Mouse (Mus musculus): ENCODE results near the gene Vipas39. TPM values are rescaled to one million over a fixed set of nuclear protein-coding genes. Genes with fewer than 3 reads are reported as not detected.

Vipas39 gene
- polyA plus RNA-seq, 1 experiment from 2014 or later: 87.1 TPM

- Histone ChIP-seq H3K4me3 (ENCODE audit: low read depth, low read length) (no peak overlapping the region), H3K27me3 (replicated peaks; ENCODE audit: control insufficient read depth, insufficient read depth, low read length) (0 out of 2 replicates have a peak, but pooled peaks cover 4% of the 10 kb centered on the region), H3K36me3 (ENCODE audit: control insufficient read depth, insufficient read depth, low read length) (no peaks in the 10 kb centered on the region), H3K9me3 (replicated peaks; ENCODE audit: control insufficient read depth, low read length) (no peaks in the 10 kb centered on the region), H3K27ac (ENCODE audit: low read depth, low read length) (no peak overlapping the region), H3K4me2 (ENCODE audit: low read length) (no peak overlapping the region), H3K9ac (ENCODE audit: low read length) (no peak overlapping the region), H3K4me1 (ENCODE audit: control insufficient read depth, insufficient read depth, low read length) (no peaks in the 10 kb centered on the region)
- 68% methylated on average over 6 of the region's 6 CpGs for WGBS
- DNase-seq (ENCODE audit: low spot score) (no peak), ATAC-seq (no peak)
Observed at GRCm38 (mm10) chr12:87293934-87294333, 27.9 kb upstream of the Vipas39 start.

- Histone ChIP-seq H3K27me3 (replicated peaks; ENCODE audit: control insufficient read depth, insufficient read depth, low read length) (no peaks in the 10 kb centered on the region), H3K36me3 (ENCODE audit: control insufficient read depth, insufficient read depth, low read length) (no peaks in the 10 kb centered on the region), H3K4me2 (ENCODE audit: low read length) (no peak overlapping the region), H3K9ac (ENCODE audit: low read length) (no peak overlapping the region), H3K27ac (ENCODE audit: low read depth, low read length) (no peak overlapping the region), H3K9me3 (replicated peaks; ENCODE audit: control insufficient read depth, low read length) (no peaks in the 10 kb centered on the region), H3K4me1 (ENCODE audit: control insufficient read depth, insufficient read depth, low read length) (no peaks in the 10 kb centered on the region), H3K4me3 (ENCODE audit: low read depth, low read length) (no peak overlapping the region)
- DNase-seq (ENCODE audit: low spot score) (no peak), ATAC-seq (no peak)
- 90% methylated on average over 5 of the region's 5 CpGs for WGBS
Observed at GRCm38 (mm10) chr12:87289100-87289499, 23.0 kb upstream of the Vipas39 start.

GRCm38 (mm10) chr12:87284726-87285125, 18.7 kb upstream of the Vipas39 start:
- no peaks in the 10 kb centered on the region for H3K9me3 ChIP-seq (replicated peaks; ENCODE audit: control insufficient read depth, low read length)
- no peak overlapping the region for H3K9ac ChIP-seq (ENCODE audit: low read length)
- H3K36me3 ChIP-seq (ENCODE audit: control insufficient read depth, insufficient read depth, low read length): no peaks in the 10 kb centered on the region
- H3K27me3 ChIP-seq (replicated peaks; ENCODE audit: control insufficient read depth, insufficient read depth, low read length): no peaks in the 10 kb centered on the region
- H3K4me1 ChIP-seq (ENCODE audit: control insufficient read depth, insufficient read depth, low read length): no peaks in the 10 kb centered on the region
- no peak for ATAC-seq
- no peak overlapping the region for H3K27ac ChIP-seq (ENCODE audit: low read depth, low read length)
- DNase-seq (ENCODE audit: low spot score): no peak
- 93% methylated on average over 5 of the region's 5 CpGs for WGBS
- no peak overlapping the region for H3K4me3 ChIP-seq (ENCODE audit: low read depth, low read length)
- no peak overlapping the region for H3K4me2 ChIP-seq (ENCODE audit: low read length)

- ATAC-seq (no peak), DNase-seq (ENCODE audit: low spot score) (no peak)
- H3K9ac ChIP-seq (ENCODE audit: low read length): no peak overlapping the region
- no peaks in the 10 kb centered on the region for H3K27me3 ChIP-seq (replicated peaks; ENCODE audit: control insufficient read depth, insufficient read depth, low read length)
- WGBS: 79% methylated on average over 4 of the region's 4 CpGs
- H3K36me3 ChIP-seq (ENCODE audit: control insufficient read depth, insufficient read depth, low read length): no peaks in the 10 kb centered on the region
- no peak overlapping the region for H3K27ac ChIP-seq (ENCODE audit: low read depth, low read length)
- no peaks in the 10 kb centered on the region for H3K4me1 ChIP-seq (ENCODE audit: control insufficient read depth, insufficient read depth, low read length)
- H3K4me2 ChIP-seq (ENCODE audit: low read length): no peak overlapping the region
- no peaks in the 10 kb centered on the region for H3K9me3 ChIP-seq (replicated peaks; ENCODE audit: control insufficient read depth, low read length)
- no peak overlapping the region for H3K4me3 ChIP-seq (ENCODE audit: low read depth, low read length)
Observed at GRCm38 (mm10) chr12:87284268-87284667, 18.2 kb upstream of the Vipas39 start.

- Histone ChIP-seq H3K27me3 (replicated peaks; ENCODE audit: control insufficient read depth, insufficient read depth, low read length) (no peaks in the 10 kb centered on the region), H3K4me3 (ENCODE audit: low read depth, low read length) (no peak overlapping the region), H3K27ac (ENCODE audit: low read depth, low read length) (no peak overlapping the region), H3K36me3 (ENCODE audit: control insufficient read depth, insufficient read depth, low read length) (no peaks in the 10 kb centered on the region), H3K9me3 (replicated peaks; ENCODE audit: control insufficient read depth, low read length) (no peaks in the 10 kb centered on the region), H3K4me1 (ENCODE audit: control insufficient read depth, insufficient read depth, low read length) (no peaks in the 10 kb centered on the region), H3K4me2 (ENCODE audit: low read length) (no peak overlapping the region), H3K9ac (ENCODE audit: low read length) (no peak overlapping the region)
- ATAC-seq (no peak), DNase-seq (ENCODE audit: low spot score) (no peak)
- 58% methylated on average over 7 of the region's 7 CpGs for WGBS
Observed at GRCm38 (mm10) chr12:87283706-87284105, 17.6 kb upstream of the Vipas39 start.

- H3K27me3 ChIP-seq (replicated peaks; ENCODE audit: control insufficient read depth, insufficient read depth, low read length): no peaks in the 10 kb centered on the region
- H3K4me2 ChIP-seq (ENCODE audit: low read length): no peak overlapping the region
- H3K4me3 ChIP-seq (ENCODE audit: low read depth, low read length): no peak overlapping the region
- no peaks in the 10 kb centered on the region for H3K36me3 ChIP-seq (ENCODE audit: control insufficient read depth, insufficient read depth, low read length)
- no peak overlapping the region for H3K9ac ChIP-seq (ENCODE audit: low read length)
- DNase-seq (ENCODE audit: low spot score): no peak
- WGBS: 96% methylated on average over 4 of the region's 4 CpGs
- H3K9me3 ChIP-seq (replicated peaks; ENCODE audit: control insufficient read depth, low read length): no peaks in the 10 kb centered on the region
- H3K27ac ChIP-seq (ENCODE audit: low read depth, low read length): no peak overlapping the region
- no peaks in the 10 kb centered on the region for H3K4me1 ChIP-seq (ENCODE audit: control insufficient read depth, insufficient read depth, low read length)
- no peak for ATAC-seq
Observed at GRCm38 (mm10) chr12:87282743-87283142, 16.7 kb upstream of the Vipas39 start.

GRCm38 (mm10) chr12:87281766-87282165, 15.7 kb upstream of the Vipas39 start:
- no peaks in the 10 kb centered on the region for H3K9me3 ChIP-seq (replicated peaks; ENCODE audit: control insufficient read depth, low read length)
- ATAC-seq: no peak
- H3K4me2 ChIP-seq (ENCODE audit: low read length): no peak overlapping the region
- no peak overlapping the region for H3K27ac ChIP-seq (ENCODE audit: low read depth, low read length)
- DNase-seq (ENCODE audit: low spot score): no peak
- H3K9ac ChIP-seq (ENCODE audit: low read length): no peak overlapping the region
- WGBS: 92% methylated on average over 1 of the region's 1 CpGs
- H3K36me3 ChIP-seq (ENCODE audit: control insufficient read depth, insufficient read depth, low read length): peaks cover 2% of the 10 kb centered on the region; the same call in 1 of the 2 replicates
- H3K4me1 ChIP-seq (ENCODE audit: control insufficient read depth, insufficient read depth, low read length): no peaks in the 10 kb centered on the region
- no peak overlapping the region for H3K4me3 ChIP-seq (ENCODE audit: low read depth, low read length)
- no peaks in the 10 kb centered on the region for H3K27me3 ChIP-seq (replicated peaks; ENCODE audit: control insufficient read depth, insufficient read depth, low read length)

- H3K27me3 ChIP-seq (replicated peaks; ENCODE audit: control insufficient read depth, insufficient read depth, low read length): no peaks in the 10 kb centered on the region
- no peak for DNase-seq (ENCODE audit: low spot score)
Observed at GRCm38 (mm10) chr12:87279879-87280278, 13.8 kb upstream of the Vipas39 start.

GRCm38 (mm10) chr12:87279350-87279749, 13.3 kb upstream of the Vipas39 start:
- Histone ChIP-seq H3K27ac (ENCODE audit: low read depth, low read length) (no peak overlapping the region), H3K4me3 (ENCODE audit: low read depth, low read length) (no peak overlapping the region), H3K9me3 (replicated peaks; ENCODE audit: control insufficient read depth, low read length) (no peaks in the 10 kb centered on the region), H3K27me3 (replicated peaks; ENCODE audit: control insufficient read depth, insufficient read depth, low read length) (no peaks in the 10 kb centered on the region), H3K4me2 (ENCODE audit: low read length) (no peak overlapping the region), H3K4me1 (ENCODE audit: control insufficient read depth, insufficient read depth, low read length) (no peaks in the 10 kb centered on the region), H3K36me3 (ENCODE audit: control insufficient read depth, insufficient read depth, low read length) (peaks cover 26% of the 10 kb centered on the region), H3K9ac (ENCODE audit: low read length) (no peak overlapping the region)
- no peak for DNase-seq (ENCODE audit: low spot score)
- ATAC-seq: no peak
- 49% methylated on average over 3 of the region's 3 CpGs for WGBS

More at GRCm38 (mm10) chr12:87279879-87280278, 13.8 kb upstream of the Vipas39 start:
- Histone ChIP-seq H3K4me1 (ENCODE audit: control insufficient read depth, insufficient read depth, low read length) (no peaks in the 10 kb centered on the region), H3K27ac (ENCODE audit: low read depth, low read length) (no peak overlapping the region), H3K4me2 (ENCODE audit: low read length) (no peak overlapping the region), H3K4me3 (ENCODE audit: low read depth, low read length) (no peak overlapping the region), H3K36me3 (ENCODE audit: control insufficient read depth, insufficient read depth, low read length) (peaks cover 21% of the 10 kb centered on the region), H3K9me3 (replicated peaks; ENCODE audit: control insufficient read depth, low read length) (no peaks in the 10 kb centered on the region), H3K9ac (ENCODE audit: low read length) (no peak overlapping the region)
- ATAC-seq: no peak
- WGBS: 42% methylated on average over 14 of the region's 14 CpGs

All from forebrain, embryonic 14.5 days (tissue).